Mouse (Mus musculus): Measurements from ENCODE around the gene Pdf.
A peak's percentile ranks its signal among the peaks of the same experiment; 100 is the strongest.

Pdf gene

DNA sequence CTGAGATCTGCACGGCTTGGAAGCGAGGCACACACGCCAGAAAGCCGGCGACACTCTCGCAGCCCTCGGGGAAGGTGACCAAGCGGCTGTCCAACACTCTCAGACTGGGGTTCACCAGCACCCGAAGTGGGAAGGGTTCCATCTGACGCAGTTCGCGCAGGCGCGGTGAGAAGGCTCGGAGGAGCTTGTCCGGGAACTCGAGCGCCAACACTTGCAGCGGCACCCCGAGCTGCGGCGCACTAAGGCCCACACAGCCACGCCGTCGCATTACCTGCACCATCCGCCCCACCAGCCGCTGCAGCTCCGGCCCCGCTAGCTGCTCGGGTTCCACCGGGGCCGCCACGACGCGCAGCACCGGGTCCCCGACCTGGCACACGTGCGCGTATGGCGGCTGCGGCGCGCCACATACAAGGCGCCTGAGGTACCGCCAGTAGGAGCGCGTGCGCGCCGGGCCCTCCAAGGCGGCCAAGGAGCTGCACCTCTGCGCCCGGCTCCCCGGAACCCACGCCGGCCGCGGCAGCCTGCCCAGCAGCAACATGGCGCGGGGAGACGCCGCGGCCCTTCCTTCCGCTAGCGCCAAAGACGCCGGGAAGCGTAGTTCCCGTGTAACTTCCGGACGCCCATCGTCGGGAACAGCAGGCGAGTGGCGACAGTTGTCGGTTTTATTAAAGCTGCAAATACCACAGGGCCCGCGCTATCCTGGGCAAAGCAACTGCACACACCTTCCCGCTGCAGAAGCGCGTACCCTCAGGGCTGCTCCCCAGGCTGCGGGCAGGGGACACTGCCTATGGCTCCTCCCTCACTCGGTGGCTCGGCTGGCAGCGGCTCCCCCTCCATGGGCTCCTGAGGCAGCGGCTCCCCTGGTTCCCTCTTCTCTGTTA is at the start of gene Pdf:
Pdf (minus strand) TSS at position 554 of the 881 bp plus-strand sequence.
- DNase-seq = peak; percentile 81

DNA sequence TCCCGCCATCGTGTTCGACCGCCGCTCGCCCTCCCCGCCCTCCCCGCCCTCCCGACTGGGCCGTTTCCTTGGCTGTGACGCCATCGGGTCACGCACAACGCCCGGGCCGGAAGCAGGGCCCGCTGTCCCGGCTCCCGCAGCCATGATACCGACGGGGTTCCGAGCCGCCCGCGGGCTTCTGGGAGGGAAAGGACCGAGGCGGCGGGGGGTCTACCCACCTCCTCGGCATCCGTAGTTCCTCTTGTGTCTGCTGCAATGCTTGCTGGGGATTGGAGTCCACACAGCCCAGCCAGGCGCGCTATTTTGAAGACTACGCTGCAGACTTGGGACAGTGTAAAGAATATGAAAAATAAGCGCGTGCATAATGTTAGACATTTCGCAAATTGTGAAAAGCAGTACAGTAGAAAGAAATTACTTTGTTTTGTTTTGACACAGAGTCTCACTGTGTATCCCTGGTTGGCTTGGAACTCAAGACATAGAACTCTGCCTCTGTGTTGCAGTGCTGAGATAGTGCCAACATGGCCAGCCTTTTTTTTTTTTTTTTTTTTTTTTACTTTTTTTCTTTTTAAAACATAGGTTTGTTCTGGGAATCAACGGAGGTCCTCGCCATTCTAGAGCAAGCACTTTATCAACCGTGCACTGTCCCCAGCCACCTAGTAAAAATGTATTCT is 48.1 kb upstream of the Pdf start, which contains the start of gene Terf2:
Terf2 (minus strand) TSS at position 182 of the 671 bp plus-strand sequence.
- peak; percentile 91 for DNase-seq

DNA sequence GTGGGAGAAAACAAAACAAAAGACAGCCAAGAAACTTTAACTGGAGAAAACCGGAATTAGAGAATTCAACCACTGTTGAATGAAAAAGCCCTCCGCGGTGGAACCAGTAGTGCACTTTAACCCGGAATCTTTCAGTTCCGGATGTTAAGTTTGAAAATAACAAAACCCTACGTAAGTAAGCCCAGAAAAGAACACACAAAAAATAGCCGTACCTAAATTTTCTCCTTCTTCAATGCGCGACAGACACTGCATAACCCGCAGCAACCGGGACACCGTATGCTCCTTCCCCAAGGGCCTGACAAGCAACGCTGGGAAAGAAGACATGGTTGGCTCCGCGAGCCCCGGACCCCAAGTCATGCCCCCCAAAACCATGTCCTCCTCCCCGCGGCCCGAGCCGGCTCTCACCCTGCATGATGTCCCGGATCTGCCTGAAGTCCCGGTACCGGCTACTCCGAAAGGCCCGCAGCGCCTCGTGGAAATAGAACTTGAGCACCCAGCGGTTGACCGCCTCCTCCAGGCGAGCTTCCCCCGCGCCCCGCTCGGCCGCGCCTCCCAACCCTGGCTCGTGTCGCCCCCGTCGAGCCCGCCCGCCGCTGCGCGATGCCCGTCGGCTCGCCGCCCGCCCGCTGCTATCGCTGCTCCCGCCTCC is 47.4 kb upstream of the Pdf start:
- DNase-seq = no peak

DNA sequence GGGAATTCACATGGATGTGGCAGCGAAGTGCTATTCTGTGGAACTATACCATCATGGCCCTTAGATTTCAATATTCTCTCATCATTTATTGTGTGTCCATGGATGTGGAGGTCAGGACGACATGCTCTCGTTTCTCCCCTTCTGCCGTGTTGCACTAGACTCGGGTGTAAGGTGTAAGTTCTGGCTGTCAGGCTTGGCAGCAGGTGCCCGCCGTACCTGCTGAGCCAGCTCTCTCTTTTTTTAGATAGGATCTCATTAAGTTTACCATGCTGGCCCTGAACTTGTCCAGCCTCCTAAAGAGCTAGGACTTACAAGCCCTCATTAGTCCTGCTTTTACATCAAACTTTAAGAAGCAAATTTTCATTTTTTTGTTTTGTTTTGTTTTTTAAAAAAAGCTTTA is 42.1 kb upstream of the Pdf start:
- no peak for DNase-seq

DNA sequence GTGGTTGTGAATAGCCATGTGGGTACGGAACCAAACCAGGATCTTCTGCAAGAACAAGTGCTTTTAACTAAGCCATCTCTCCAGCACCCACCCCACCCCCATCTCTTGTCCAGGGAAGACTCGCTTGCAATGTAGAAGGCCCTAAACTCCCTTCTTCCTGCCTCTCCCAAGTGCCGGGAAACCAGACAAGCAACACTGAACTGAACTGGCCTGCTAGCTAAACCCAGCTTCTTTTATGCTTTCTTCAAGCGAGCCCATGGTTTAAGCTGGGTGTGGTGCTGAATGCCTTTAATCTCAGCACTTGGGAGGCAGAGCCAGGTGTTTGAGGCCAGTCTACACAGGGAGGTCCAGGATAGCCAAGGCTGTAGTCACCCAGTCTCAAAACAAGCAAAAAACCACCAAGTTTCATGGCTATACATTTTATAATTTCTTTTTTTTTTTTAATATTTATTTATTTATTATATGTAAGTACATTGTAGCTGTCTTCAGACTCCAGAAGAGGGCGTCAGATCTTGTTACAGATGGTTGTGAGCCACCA is 40.2 kb upstream of the Pdf start:
- DNase-seq = no peak

DNA sequence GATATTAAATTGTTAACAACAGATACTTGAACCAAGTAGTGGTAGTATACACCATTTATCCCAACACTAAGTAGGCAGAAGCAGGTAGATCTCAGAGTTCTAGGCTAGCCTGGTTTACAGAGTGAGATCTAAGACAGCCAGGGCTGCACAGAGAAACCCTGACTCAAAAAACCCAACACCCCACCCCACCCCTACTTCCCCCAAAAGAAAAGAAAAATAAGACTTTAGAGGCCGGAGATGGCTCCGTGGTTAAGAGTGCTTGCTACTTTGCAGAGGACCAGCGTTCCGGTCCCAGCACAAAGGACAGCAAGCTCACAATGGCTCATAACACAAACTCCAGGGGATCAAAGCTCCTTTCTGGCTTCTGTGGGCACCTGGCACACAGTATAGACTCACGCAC is 37.6 kb upstream of the Pdf start:
- DNase-seq = no peak

DNA sequence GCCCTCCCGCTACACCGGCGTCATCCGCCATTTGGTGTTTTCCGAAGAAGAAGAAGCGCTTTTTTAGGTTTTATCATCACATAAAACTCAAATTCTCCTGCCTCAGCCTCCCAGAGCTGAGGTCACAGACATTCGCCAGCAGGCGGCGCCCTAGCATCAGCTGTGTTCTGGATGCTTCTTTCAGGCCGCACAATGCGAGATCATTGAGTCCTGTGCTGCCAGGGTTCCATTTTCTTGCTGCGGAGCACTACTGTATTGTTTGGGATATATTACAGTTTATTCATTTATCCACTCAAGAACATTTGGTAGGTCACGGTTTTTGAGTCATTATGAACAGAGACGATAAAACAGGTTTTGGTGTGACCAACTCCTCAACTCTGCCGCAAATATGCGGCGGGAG is 36.9 kb upstream of the Pdf start:
- DNase-seq = peak; percentile 33

DNA sequence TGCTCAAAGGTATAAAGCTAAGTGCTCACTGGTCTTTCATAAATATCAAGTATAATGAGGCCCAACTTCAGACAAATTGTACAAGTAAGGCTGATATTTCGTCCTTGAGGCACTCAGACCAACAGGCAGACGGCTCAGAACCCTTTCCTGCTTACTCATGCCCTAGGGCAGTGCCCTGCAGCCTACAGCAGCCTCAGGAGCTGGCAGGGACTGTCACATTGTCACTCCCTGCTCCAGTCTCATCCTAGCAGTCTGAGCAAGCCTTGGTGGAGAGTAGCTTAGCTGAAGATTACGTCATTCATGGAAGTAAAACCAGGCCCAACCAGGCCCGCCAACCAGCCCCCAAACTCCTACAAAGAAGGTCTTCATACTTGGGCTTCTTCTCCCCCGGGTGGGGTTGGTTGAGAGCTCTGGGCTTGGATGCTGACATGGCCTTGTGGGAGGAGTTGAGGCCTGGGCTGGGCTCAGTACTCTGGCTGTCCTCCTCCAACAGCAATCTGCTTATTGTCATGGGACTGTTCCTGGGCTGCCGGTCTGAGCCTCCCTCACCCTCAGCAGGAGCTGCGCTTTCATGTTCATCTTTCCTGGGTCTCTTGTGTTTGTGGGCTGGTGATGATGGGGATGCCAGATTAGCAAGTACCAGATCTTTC is 27.9 kb upstream of the Pdf start:
- DNase-seq = no peak

DNA sequence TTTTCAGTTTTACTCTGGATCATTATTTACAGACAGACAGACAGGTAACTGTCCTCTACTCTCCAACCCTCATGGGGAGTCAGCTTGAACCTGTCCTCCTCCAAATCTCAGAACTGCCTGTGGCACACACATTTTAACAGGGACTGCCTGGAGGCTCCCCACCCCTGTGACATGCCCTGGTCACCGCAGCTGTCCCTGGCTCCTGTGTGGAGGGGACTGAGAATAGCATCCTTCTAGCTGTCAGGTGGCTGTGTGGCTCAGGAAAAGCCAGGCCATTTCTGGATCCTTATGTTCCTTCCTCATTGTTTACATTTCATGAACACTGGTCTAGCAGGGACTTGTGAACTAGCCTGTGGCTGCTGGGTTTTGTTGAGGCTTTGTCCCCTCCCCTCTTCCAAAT is 25.7 kb upstream of the Pdf start:
- DNase-seq = no peak

DNA sequence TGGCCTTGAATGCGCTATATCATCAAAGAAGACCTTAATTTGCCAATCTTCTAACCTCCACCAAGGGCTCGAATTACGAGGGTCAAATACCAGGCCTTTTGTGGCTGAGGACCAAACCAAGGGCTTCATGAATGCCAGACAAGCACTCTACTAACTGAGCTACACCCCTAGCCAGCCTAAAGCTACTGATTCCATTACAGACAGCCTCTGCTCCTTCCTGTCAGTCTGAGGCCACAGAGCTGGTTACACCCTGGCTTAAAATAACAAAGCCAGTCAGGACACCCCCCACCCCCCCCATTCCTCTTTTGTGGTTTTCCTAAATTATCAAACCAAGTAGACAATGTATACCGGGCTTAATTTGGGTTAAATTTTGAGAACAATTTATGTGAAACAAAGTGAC is 25.3 kb upstream of the Pdf start:
- no peak for DNase-seq

DNA sequence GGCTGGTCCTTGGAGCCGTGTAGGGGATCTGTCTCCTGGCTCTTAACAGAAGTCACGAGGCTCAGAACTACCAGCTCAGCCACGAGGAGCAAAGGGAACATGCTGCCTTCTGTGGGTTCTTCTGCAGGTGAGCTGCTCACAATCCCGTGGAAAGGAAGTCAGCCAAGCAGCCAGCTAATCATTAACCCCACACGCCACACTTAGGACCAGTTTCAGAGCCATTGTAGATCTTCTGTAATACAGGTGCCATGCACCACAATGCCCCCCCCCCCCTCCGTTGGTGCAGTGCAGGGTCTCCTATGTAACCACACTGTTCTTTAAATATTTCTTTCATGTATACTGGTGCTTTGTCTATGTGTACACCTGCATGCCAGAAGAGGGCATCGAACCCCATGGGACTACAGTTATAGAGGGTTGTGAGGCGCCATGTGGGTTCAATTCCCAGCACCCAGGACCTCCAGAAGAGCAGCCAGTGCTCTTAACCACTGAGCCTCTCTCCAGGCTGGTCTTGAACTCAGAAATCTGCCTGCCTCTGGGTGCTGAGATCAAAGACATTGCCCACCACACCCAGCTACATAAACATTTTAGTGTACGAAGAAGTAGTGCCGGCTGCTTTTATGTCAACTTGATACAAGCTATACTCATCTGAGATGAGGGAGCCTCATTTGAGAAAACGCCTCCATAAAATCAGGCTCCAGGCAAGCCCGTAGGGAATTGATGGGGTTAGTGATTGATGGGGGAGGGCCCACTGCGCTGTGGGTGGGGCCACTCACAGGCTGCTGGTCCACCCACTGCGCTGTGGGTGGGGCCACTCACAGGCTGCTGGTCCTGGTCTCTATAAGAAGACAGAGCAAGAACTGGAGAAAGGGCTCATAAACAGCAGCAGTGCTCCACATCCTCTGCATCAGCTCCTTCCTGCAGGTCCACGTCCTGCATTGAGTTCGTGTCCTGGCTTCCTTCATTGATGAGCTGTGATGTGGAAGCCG is 17.4 kb upstream of the Pdf start, which contains the start of gene Tmed6:
Tmed6 (minus strand) TSS at position 134 of the 986 bp plus-strand sequence.
- DNase-seq = no peak

DNA sequence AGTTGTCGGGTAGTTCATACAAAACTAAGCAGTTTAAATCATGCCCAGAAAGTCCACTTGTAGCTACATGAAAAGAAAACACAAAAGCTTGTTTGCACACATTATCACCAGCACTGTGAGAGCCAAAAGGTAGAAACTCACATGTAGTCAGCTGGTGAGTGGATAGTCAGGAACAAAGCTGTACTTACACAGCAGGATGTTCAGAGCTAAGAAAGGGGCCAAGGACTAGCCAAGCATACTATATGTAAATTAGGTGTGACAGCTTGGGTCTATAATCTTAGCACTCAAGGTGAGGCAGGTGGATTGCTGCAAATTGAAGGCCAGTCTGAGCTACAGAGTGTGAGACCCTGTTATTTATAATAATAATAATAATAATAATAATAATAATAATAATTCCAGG is 14.2 kb upstream of the Pdf start:
- no peak for DNase-seq

DNA sequence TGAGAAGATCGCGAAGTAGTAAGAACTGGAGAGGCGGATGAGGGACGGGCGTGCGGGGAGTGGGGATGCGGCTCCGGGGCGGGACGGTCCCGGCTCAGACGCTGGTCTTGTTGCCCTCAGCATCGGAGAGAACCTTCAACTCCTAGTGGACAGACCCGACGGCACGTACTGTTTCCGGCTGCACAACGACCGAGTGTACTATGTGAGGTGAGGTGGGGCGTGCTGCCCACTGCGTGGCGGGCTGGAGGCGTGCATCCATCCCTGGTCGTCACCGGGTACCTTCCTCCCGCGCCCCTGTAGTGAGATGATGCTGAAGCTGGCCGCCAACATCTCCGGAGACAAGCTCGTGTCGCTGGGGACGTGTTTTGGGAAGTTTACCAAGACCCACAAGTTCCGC is 8.6 kb upstream of the Pdf start:
- DNase-seq = peak; percentile 6

DNA sequence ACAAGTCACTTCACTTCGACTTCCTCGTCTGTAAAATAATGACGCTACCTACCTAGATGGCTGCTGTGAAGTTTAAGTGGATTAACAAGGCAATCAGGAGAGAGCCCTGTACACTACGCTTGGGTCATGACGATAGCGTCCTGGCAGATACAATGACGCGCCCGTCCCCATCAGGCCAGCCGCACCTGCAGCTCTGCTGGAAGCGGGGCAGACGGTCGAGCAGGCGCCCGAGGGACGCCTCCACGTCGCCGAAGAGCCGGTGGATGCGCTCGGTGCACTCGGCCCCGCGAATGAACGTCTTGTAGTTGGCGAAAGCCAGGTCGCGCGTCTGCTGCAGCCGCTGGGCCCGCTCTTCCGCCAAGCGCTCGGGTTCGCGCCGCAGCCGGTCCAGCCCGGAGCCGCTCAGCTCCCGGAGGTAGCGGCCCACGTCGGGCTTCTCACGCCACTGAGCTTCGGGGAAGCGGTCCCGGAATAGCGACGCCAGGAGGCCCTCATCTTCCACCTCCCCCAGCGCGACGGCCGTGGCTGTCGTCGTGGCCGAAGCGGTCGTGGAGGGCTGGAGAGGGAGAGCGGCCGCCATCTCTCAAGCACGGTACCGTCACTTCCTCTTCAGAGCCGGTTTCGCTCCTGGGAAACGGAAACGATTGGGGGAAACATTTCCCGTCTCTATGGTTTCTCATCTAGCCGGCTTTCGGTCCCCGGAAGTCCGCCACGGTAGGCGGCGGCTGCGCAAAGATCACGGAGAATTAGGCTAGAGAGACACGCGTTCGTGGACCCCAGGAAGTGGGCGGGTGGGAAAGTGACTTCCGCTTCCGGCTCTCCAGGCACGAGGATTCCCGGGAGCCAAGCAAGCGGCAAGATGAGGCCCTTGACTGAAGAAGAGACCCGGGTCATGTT is 7.9 kb upstream of the Pdf start, which contains the start of the genes Cog8 and Nip7:
Cog8 (minus strand) TSS at position 614 of the 897 bp plus-strand sequence.
Nip7 (plus strand) TSS at position 802 of the 897 bp plus-strand sequence.
- peak; percentile 93 for DNase-seq

DNA sequence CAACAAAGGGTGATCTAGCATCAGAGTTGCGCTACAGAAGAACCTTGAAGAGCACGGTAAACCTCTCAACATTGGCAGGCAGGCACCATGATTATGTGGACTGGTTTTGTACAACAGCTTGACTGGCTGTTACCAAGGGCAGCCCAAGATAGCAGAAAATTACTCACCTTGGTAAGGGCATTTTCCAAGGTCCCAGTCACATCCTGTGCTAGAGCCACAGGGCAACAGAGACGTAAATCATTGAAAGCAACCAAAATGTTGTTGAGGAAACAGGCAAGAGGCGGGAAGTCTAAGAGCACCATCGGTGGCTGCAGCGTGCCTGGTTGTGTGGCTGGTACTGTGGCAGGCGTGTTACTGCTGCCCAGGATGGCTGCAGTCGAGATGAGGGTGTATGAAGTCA is 3.6 kb upstream of the Pdf start:
- no peak for DNase-seq

DNA sequence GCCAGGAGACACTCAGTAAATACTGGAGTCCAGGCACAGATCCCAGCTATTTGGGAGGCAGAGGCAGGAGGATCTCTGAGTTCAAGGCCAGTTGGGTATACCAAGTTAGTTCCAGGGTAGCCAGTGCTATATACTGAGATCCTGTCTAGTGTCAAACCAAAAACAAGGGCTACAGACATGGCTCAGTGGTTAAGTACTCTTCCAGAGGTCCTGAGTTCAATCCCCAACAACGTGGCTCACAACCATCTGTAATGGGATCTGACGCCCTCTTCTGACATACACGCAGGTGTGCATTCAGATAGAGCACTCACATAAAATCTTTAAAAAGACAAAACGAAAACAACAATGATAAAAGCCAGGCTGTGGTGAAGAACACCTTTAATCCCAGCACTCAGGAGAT is 1.1 kb upstream of the Pdf start:
- DNase-seq = no peak

DNA sequence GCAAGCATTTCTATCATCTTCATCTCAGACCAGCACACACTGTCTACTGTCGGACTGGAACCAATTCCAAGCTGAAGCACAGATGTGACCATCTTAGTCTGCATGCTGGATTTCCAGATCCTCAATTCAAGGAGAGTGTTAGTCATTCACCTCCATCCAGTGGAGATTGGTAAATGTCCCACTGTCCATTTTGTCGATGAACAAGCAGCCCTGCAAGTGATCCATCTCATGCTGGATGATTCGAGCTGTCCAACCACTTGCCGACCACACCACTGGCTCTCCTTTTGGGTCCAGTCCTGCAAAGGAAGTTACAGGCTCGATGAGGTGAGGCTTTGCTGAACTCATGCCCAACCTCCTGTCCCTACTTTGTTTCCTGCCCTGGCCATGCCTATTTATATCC is 1.4 kb downstream of the Pdf start:
- DNase-seq = no peak

DNA sequence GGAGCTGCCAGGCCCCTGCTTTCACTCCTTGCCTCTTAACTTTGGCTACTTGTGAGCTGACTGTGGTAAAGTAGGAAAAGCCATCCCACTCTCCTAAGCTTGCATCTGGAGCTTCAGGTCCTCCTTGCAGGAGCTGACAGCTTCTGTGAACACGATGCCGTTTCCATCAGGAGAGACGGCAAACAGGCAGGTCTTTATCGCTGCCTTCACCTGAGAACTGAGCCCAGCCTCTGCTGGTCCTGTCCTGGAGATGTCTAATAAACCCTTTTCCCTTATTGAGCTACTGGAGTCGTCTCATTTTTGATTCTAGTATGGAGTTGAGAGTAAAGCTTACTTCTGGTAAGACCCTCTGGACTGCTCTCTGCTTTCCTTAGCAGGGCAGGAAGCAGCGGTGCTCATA is 2.9 kb downstream of the Pdf start:
- no peak for DNase-seq

DNA sequence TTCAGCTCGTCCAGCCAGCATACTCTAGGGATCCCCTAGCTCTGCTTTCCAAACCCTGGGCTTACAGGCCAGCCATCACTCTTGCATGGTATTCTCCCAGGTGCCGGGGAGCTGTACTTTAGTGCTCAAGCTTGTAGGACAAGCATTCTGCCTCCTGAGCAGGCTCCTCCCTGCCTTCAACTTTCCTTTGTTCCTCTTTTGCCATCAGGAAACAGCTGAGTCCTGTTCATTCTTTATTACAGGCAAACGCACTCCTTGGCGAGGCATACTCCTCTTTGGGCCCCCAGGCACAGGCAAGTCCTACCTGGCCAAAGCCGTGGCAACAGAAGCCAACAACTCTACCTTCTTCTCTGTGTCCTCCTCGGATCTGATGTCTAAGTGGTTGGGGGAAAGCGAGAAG is 7.8 kb downstream of the Pdf start:
- DNase-seq = no peak

DNA sequence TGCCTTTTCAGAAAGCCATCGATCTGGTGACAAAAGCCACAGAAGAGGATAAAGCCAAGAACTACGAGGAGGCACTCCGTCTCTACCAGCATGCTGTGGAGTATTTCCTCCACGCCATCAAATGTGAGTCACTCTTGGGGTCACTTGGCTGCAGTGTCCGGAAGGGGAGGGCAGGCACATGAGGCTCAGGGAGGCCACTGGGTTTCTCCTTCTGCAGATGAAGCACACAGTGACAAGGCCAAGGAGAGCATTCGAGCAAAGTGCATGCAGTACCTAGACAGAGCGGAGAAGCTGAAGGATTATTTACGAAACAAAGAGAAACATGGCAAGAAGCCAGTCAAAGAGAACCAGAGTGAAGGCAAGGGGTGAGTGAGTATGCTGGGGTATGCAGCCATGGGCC is 11.8 kb downstream of the Pdf start:
- DNase-seq = no peak

All from thymus, postnatal 25 days (tissue).